Mouse (Mus musculus): ENCODE measurements at regions not wholly inside any gene's neighbourhood (a gene's known extent, or its start where the extent isn't known, plus 50 kb on each side); places are given as distances from the start of the nearest gene placed in this dataset.

- DNase-seq = no peak
- intact Hi-C loops (cut with DNase I) = no loop called here
Observed at GRCm38 (mm10) chr13:57365096-57365495, 469.3 kb upstream of the Trpc7 start.

- intact Hi-C loops (cut with DNase I) = no loop called here
- DNase-seq = no peak
Observed at GRCm38 (mm10) chr13:57364396-57364795, 468.6 kb upstream of the Trpc7 start.

GRCm38 (mm10) chr13:57362563-57362962 is 466.8 kb upstream of the Trpc7 start:
- no peak for DNase-seq
- intact Hi-C loops (cut with DNase I) = no loop called here

GRCm38 (mm10) chr13:57361286-57361685 is 465.5 kb upstream of the Trpc7 start:
- intact Hi-C loops (cut with DNase I) = no loop called here
- no peak for DNase-seq

GRCm38 (mm10) chr13:57354606-57355005 is 458.8 kb upstream of the Trpc7 start:
- intact Hi-C loops (cut with DNase I) = no loop called here
- DNase-seq = peak; percentile 22

- intact Hi-C loops (cut with DNase I) = no loop called here
- no peak for DNase-seq
Observed at GRCm38 (mm10) chr13:57353976-57354375, 458.2 kb upstream of the Trpc7 start.

GRCm38 (mm10) chr13:57350828-57351227 is 455.0 kb upstream of the Trpc7 start:
- intact Hi-C loops (cut with DNase I) = no loop called here
- DNase-seq = peak; percentile 44

DNA sequence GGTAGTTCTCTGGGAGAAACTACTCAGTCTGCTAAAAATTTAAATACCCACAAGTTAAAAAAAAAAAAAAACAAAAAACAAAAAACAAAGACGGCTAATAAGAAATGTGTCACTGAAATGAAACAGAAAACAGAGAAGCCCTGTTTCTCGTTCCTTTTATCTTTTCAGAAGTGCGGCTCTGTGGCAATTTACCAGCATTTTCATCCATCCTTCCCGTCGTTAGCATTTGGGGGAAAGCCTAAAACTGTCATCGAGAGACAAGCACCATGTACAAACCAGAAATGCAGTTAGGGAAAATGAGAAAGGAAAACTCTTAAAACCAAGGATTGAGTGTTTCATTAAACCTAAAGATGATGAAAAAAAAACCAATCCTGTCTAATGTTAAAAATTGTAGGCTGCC is 442.9 kb upstream of the Trpc7 start:
- no peak for DNase-seq
- intact Hi-C loops (cut with DNase I) = no loop called here

- DNase-seq = no peak
- intact Hi-C loops (cut with DNase I) = no loop called here
Observed at GRCm38 (mm10) chr13:57336596-57336995, 440.8 kb upstream of the Trpc7 start.

DNA sequence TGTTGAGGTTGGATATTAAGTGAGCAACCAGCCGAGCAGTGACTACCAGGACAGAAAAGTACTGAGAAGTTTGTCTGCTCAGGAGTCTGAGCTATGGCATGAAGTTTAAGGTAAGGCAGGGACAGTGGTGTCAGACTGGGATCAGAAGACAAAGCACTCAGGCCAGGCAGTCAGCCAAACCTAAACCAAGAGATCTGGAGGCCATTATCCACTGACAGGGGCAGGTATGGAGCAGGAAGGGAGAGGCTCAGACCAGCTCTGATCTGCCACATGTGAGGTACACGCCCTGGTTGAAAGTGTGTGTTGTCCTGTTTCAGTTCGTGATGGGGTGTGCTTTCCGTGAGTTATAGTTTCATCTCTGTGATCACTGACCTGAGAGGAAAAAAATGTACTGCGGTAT is 437.2 kb upstream of the Trpc7 start:
- intact Hi-C loops (cut with DNase I) = no loop called here
- DNase-seq = no peak

DNA sequence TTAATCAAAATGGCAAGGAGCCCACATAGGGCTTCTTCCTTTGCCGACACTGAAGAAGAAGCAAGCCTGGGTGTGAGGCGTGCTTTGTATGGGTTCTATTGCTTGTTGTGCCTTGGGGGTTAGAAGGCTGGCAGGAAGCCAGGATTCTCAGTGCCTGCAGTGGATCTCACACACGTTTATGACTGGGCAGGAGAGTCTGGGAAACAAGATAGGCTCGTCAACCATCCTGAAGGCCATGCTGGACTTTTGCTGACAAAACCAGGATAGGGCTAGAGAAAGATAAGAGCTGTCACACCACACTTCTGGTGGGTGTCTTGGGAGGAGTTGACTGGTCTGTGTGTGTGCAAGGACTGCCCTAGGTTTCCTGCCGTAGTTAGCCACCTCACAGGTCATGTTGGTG is 436.1 kb upstream of the Trpc7 start:
- DNase-seq = no peak

GRCm38 (mm10) chr13:57325306-57325925 is 429.6 kb upstream of the Trpc7 start:
- intact Hi-C loops (cut with DNase I) = no loop called here

More for the DNA sequence above, 436.1 kb upstream of the Trpc7 start:
- intact Hi-C loops (cut with DNase I) = no loop called here

DNA sequence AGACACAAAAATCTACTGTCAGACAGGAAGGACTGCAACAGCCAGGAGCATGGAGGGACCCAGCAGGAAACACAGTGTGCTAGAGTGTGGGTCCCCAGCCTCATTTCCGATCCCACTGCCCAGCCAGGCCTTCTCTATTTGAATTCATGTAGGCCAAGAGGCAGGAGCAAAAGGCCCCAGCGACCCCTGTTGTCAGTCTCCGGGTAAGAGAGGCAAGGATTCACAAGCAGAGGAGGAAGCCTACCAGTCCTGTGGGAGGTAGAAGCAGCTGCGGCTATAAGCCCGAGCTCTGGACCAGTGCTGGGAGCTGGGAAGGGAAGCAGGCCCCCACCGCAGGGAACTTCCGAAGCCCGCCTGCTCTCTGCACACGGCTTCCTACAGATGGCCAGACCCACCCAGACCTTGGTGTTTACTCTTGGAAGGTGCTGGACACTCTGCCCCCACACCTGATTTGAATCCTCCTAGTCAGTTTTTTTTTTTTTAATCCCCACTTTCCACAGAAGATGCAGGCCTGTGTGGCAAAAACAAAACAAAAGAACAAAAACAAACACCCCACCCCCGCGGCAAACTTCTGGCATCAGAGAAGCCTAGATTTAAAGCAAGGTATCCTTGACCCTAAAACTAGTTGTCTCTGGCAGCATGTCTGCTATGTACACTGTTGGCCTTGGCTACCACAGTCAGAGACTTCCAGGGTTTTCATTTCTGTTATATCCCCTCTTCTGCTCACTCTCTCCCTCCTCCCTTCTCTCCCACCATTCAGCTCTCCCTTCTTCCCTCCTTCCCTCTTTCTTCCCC is 420.6 kb upstream of the Trpc7 start:
- peak; percentile 49 for DNase-seq
- intact Hi-C loops (cut with DNase I) = no loop called here

More at GRCm38 (mm10) chr13:57325306-57325925, 429.6 kb upstream of the Trpc7 start:
- no peak for DNase-seq

- intact Hi-C loops (cut with DNase I) = no loop called here
- DNase-seq = no peak
Observed at GRCm38 (mm10) chr13:57314512-57314911, 418.7 kb upstream of the Trpc7 start.

GRCm38 (mm10) chr13:57313731-57314130 is 417.9 kb upstream of the Trpc7 start:
- intact Hi-C loops (cut with DNase I) = no loop called here
- no peak for DNase-seq

GRCm38 (mm10) chr13:57311235-57311634 is 415.4 kb upstream of the Trpc7 start:
- no peak for DNase-seq
- intact Hi-C loops (cut with DNase I) = no loop called here

DNA sequence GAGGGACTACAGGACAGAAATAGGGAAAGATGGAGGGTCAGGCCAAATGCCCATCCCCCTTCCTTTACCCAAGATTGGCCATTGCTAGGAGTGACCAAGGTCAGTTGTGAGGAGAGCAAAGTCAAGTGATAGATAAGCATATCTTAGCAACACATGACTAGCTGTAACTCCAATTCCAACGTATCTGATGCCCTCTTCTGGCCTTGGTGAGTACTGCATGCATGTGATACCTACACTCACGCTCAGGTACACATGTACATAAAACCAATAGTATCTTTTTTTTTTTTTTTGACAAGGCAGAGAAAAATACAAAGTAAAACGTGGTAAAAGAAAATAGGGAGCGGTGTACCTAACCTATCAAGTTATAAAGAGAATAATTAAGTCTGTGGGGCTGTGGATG is 413.8 kb upstream of the Trpc7 start:
- intact Hi-C loops (cut with DNase I) = no loop called here
- DNase-seq = no peak

DNA sequence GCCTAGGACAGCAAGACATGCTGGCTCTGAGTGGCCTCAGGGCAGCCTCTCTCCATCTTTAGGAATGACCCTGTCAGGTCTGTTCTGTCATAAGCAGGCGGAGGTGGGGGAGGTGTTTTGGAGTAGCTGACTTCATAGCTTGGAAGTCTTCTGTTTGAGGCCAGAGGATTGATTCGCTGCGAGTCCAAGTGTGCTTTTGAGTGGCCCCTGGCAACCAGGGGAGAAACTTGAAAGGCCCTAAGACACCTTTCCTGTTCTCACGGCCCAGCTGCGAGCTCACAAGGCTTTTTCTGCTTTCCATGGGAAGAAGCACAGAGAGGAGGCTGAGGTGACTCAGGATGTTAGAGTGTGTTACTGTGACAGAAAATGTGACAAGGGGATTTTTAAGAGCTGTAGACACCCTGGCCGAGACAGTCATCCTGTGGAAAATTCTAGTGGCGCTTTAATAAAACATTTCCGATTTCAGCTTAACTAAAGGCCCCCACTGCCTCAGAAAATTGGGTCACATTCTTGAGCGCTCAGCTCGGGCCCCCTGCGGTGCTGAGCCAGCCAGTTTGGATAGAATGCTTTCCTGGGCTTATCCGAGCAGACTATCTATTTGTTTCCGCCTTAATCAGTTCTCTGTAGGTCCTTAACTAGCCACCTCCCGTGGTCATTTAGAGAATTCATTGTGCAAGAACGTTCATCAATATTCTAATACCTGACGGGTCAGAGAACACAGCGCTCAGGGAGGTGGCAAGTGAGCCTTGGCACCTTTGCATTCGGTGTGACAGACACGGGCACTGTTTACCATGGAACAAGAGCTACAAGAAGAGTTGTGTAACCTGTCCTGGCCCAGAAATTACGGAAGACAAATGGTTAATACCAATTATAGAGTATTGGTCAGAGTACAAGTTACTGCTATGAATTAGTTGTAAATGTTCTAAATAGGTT is 412.4 kb upstream of the Trpc7 start:
- intact Hi-C loops (cut with DNase I) = no loop called here
- peak; percentile 19 for DNase-seq

DNA sequence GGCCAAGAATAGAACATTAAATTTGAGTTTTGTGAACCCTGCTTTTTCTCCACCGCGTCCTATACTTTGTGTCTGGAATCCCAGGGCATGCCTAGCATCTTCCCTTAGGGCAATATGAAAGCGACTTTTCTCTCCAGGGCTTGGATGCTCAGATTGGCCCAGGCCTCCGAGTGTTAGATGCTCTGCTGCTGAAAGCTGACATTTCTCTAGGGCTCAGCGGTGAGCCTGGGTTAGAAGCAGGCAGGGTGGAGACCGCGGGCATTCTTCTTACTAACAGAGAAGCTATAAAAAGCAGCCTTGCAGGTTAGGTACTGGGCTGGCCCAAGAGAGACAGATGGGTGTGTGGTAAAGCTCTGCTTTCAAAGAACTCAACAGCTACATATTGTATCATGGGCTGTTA is 409.8 kb upstream of the Trpc7 start:
- intact Hi-C loops (cut with DNase I) = no loop called here
- no peak for DNase-seq

DNA sequence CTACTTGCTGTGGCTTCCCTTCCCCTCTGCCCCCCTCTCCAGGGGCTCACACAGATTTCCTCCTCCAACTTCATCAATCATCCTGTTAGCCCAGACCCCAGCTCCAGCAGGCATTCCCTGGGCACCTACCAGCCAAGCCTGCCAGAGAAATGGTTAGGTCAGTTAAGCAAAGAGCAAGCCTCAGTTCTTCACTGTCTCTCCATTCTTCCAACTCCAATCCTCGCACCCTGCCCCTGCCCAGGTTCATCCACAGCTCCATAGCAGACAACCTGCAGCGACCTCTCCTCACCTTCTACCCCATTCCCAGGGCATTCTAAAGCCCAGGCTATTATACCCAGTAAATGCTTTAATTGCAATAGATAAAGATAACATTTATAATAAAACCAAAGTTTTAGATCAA is 408.0 kb upstream of the Trpc7 start:
- intact Hi-C loops (cut with DNase I) = no loop called here
- no peak for DNase-seq

DNA sequence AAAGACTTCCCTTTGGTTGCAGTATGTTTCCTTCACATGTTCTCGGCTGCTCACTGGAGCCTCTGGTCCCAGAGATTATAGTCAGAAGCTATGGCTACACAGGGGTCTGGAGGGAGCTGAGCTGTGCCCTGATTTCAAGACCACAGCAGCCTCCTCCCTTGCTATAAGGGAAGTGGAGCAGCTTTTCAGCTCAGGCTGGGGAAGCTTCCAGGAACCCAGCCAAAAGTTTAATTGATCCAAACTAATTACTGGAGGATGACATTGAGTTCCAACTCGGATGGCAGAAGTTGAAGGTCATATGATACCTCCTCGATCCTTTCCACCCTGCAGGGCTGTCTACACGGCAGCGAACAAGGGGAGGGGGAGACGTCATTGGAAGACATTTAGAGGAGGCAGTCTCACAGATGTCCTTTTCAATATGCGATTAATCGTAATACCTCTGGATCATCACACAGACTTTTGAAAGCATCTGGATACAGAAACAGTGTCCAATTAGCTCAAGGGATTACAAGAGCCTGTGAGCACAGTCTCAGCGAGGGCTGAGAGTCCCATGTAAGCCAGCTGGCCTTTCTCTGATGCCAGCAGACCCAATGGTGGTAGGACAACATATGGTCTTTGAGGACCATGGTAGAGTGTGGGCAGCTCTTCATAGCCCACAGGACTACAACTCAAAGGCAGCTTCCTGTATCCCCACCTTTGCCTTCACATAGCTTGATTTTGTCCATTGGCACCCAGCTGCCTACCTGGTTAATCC is 396.1 kb upstream of the Trpc7 start:
- intact Hi-C loops (cut with DNase I) = no loop called here
- peak; percentile 50 for DNase-seq

All from left cerebral cortex, postnatal 4 days (tissue).